Mouse (Mus musculus) spleen, embryonic (tissue): ENCODE measurements at regions not wholly inside any gene's neighbourhood (a gene's known extent, or its start where the extent isn't known, plus 50 kb on each side); places are given as distances from the start of the nearest gene placed in this dataset.

Source experiments
- CTCF ChIA-PET: fragments of 350-600 bp; sonication (Branson Sonifier 250); formaldehyde crosslinking; loops from one replicate; lab custom pipeline; 2022; lab: Charles Lee

DNA sequence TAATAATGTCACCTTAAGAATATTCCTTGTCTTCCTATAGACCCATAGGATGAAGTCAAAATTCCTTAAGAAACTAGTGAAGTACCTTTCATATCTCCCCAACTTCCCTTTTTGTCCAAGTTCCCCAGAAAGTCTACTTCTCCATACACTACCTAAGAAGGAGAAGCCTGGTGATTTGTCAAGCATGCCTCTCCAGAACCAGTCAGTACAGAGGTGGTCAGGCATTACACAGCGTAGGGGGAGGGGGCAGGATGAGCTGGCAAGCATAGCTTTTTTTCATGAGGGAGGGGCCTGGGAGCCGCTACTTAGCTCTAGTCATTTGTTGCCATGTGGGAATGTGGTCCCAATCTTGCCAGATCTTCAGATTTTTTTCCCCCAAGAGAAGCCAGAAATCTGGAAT lies 54.0 kb upstream of the Satb2 start:
- CTCF ChIA-PET, result no interaction called here

DNA sequence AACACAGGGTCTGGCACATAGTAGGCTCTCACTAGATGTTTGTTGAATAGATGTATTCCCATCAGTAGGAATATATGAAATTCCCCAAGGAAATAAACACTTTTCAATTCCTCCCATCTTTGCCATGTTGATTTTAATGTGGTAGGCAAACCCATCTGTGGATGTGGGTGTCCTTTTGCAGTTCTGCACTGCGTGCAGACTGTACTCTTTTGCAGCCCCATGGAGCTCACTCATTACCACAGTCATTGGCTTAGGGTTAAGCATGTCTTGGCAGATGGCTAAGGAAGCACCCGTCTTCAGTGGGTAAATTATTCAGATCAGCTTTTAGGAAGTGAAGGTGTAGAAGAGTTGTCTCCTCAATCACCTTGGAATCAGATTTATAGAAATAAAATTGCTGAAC lies 54.8 kb upstream of the Satb2 start:
- CTCF ChIA-PET, result interaction anchor here (0.7 kb wide), 1 partner anchor 884 kb away, joined by 3 read pairs; no protein-coding TSS in a partner anchor

DNA sequence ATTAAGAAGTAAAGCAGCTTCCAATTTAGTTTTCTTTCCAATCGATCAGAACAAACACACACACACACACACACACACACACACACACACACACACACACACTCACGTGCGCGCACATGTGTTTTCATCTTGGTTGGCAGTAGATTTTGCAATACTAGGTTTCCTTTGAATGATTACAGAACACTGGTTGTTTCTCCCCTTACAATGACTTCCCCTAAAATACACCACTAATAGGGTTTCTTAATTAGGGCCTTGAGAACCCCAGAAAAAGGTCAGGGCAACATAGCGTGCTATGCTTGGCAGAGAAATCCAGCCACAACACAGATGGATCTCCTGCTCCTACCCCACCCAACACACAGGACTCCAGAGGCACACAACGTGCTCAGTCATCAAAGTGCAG lies 56.0 kb upstream of the Satb2 start:
- CTCF ChIA-PET, result no interaction called here

DNA sequence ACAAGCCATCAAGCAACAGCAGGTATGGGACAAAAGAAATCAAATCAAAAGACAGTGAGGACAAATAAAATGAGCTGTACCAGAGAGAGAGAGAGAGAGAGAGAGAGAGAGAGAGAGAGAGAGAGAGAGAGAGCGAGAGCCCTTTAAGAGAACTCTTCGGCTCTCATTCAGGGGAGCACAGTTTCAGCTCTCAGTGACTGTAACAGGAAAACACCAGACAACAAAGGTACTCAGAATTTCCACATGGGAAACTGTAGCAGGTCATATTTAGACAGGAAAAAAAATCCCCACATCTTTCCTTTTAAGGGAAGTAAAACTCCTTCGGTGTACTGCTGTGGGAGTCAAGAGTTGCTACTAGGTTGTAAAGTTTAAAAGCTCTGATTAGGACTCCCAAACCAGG lies 57.9 kb upstream of the Satb2 start:
- CTCF ChIA-PET, result no interaction called here

DNA sequence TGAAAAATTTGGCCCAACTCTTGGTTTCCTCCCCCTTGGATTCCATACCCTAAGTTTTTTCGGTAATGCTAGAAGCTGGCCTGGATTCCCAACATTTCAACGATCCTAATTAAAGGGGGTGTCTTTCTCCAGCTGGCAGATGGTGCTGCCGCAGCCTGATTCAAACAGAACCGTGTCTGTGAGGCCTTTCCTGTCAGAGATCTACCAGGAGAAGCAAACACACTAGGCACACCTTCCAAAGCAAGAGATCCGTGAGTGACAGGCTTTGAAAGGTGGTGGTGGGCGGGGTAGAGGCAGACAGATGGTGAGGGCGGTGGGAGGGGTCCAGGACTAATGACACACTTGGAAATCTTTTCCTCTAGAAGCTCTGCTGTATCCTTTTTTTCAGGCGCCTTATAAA lies 61.8 kb upstream of the Satb2 start:
- CTCF ChIA-PET, result no interaction called here

DNA sequence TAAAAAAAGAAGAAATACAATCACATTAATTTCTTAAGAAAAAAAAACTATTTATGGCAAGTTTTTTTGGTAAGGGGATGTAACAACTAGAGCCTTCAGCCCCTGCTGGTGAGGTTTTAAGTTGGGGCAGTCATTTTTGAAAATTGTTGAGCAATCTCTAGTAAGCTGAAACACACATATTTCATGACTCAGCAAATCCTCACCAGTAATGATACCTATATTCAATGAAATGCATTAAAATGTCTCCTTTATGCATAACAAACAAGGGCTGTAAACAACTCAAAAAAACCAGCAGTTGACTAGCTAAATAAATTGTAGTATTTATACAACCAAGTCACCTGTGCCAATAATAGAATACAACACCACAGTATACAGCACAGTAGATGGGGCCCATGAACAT lies 63.1 kb upstream of the Satb2 start:
- CTCF ChIA-PET, result no interaction called here

DNA sequence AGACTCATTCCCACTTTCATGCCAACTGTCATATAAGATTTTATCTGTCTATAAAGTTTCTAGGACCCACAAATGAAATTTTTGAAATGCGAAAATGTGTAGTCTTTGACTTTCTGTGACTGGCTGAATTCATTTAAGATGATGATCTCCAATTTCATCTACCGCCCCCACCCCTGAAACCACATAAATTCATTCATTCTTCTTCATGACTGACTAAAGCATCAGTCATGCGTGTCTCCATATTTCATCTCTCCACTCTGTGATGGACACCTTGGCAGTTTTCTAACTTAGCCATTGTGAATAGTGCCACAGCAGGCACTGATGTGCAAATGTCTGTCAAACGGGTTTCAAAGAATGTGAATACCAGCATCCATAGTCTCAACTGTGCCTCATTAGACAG lies 75.4 kb upstream of the Satb2 start:
- CTCF ChIA-PET, result no interaction called here

DNA sequence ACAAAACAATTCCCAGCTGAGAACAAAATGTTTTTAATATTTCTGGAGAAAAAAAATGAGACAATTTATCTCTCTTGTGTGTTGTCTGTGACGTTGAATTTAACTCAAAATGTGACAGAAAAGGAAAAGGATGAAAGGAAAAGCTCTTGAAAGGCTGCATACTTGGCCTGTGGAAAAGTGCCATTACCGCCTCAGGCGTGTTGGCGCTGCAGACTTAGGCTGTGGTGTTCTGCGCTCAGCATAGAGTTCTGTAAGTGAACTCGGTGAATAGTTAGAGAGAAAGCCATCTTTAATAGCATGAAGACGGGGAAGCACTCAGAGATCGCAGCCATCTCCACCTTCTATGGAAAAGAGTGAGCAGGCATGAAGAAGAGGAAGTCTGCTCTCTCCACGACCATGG lies 77.5 kb upstream of the Satb2 start:
- CTCF ChIA-PET, result no interaction called here

DNA sequence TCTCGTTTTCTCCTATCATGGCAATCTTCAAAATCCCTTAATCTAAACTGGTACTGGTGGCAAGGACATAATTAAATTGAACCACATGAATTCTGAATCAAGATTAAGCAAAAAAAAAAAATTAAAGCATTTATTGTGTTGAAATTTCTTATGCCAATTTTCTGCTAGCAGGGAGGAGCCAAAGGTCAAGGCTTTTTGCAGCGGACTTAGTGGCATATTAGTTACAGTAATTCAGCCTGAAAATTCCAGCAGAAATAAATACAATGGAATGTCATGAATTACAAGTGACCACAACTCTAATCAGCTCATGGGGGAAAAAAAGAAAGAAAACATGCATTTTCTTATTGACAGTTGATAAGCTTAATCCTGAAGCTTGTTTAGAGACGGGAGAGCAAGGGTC lies 80.8 kb upstream of the Satb2 start:
- CTCF ChIA-PET, result no interaction called here

DNA sequence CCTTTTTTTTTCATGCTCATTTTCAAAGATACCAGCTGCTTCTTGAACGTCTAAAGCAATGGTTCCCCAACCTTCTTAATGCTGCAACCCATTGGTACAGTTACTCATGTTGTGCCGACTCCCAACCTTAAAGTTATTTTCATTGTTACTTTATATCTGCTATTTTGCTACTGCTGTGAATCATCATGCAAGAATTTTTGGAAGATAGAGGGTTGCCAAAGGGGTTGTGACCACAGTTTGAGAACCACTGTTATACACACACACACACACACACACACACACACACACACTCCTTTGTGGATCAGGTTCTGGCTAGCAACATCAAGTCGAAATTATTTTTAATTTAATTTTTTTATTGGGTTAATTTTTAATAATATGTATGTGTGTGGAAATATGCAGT lies 96.8 kb upstream of the Satb2 start:
- CTCF ChIA-PET, result no interaction called here

DNA sequence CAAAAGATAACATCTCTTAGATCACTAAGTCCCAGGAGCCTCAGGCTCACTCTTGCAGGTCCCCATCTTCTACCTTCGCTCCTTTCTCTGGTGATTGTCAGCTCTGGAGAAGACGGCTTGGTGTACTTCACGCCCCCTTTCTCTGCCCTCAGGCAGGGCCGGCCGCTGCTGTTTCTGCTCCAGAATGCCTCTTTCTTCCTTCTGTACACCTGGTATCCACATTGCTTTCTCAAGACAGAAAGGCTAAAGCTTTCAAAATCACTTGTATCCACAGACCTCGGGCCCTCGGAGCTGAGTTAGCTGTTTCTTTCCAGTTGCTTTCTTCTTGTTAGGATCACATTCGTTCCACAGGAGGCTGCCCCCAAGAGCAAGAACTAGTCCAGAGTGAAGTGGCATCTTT lies 98.2 kb upstream of the Satb2 start:
- CTCF ChIA-PET, result no interaction called here

DNA sequence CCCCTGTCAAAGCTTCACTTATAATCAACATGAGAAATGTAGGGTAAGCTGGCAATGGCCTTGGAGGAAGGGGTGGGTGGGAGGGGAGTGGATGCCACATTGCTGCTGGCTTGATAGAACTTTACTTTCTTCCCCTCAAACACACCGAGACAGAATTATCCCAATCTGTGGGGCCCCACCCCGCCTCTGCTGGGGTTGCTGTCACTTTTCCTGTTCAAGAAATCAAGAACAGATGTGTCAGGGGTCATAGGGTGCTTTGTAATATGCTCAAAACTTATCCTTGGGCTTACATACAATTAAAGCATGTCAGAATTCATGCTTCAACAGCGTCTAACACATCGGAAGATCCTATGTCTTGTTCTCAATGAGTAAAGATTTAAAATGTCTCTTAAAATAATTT lies 101.9 kb upstream of the Satb2 start:
- CTCF ChIA-PET, result no interaction called here

DNA sequence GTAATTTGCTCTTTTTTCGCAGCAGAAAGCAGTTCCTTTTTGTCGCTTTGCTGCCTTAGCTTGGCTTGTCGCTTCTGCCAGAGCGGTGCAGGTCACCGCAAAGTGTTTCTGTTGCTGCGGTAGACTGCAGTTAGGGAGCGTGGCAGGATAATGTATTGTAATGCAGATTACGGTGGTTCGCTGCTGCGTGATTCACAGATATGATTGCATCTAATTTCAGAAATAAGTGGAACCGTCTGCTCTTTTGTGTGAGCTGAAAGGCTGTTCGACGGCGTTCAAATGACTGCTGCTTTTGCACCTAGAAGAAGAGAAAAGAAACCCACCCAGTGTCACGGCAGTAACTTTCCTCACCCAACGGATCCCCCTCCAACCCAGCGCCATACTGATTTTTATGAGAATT lies 104.7 kb upstream of the Satb2 start:
- CTCF ChIA-PET, result no interaction called here

DNA sequence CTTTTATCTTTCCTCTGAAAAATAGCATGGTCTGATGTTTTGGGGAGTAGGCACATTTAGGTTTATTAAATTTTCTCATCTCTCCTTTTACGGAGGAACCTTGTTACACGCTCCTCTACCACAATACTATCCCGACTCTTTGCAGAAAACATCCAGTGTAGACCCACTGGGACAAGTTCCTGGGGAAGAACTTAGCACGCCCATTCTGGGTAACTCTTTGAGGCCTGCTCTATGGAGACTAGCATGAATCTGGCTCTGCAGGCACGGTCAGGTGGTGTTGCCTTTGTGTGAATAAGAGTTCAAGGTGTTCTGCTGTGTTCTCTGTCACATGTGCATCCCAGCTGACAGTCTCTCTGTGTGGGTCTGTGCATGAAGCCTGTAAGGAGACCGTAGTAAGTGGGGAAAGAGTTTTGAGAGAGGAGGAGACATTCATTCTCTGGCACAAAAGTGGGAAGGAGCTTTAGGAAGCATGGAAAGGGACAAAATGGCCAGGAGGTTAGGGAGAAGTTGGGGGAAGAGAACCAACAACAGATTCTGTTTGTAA lies 105.2 kb upstream of the Satb2 start:
- CTCF ChIA-PET, result no interaction called here

DNA sequence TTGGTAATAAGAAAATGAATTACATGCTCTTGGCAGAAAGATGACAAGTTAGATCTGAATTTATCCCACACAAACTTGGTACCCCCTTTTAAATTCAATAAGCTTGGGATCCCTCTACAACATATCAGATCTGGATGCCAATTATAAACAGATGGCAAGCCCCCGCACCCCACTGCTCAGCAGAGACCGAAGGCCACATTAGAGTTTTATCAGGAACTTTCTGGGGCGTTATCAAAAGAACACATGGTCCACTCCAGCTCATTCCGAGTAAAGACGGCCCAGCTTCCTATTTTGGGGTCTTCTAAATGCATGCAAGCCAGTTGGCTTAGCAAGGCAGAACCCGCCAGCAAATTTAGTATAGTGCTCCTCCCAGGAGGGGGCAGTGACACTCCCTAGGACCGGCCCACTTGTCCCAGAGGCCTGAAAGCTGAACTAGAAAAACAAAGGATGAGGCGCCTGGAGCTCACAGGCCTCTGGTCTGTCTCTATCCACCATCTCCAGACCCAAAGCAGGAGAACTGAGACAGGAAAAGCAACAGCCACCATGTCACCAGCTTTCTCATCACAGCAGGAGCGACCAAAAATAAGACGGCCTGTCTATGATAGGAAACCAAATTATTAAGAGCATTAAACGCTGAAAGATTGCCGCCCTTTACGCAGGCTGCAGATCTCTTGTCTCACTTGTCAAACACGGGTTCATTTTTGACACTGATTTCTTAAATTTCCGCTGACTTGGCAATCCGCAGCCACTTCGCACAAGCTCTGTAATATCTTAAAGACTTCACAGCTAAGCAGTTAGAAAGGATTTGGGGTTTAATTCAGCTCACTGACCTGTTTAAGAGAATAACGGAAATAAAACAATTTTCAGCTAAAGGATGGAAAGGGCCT lies 117.2 kb upstream of the Satb2 start:
- CTCF ChIA-PET, result no interaction called here

DNA sequence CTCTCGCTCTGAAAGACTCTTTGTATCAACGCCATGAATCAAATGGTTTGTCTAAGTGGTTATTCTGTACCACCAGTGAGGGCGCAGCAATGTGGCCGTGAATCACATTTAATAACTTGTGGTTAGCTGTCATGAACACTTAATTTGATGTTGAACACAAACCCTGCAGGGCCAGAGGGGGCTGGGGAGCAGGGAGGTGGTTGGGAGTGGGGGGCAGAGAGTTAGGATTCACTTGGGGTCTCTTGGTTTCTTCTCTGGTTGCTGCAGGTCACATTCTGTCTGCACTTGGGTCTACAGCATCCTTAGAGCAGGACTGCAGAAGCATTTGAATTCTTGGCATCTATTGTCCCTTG lies 117.8 kb upstream of the Satb2 start:
- CTCF ChIA-PET, result no interaction called here

DNA sequence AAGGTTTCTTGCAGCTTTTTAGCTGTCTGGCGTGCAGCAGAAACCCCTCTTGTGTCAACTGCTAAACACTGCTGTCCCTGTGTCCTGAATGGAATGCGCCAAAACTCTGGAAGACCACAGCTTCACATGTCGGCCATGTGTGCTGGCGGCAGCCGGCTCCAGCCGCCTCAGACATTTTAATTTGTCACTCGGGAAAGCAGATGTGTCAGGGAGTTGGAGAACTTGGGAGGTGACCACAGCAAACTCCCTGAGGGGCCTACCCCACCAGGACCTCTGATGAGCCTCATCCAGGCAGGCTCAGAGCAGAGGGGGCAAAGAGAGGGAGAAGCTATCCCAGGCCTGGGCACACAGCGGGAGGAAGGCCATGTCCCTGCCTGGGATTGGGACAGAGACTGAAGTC lies 118.3 kb upstream of the Satb2 start:
- CTCF ChIA-PET, result no interaction called here

DNA sequence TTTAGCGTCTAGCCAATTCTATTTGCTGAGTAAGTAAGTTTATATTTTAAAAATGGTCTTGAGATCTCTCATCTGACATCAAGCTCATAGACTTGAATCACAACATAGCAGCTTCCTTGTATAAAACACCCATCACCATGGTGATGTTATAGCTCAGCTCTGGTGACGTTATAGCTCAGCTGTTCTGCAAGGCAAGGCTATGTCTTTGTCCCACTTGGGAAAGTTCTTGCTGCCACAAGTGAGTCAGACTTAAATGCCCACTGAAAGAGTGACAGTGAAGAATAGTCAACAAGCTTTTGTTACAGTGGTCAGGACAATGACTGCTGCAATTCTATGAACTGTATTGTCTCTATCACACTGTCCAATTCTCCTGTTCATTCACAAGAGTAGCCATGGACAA lies 122.2 kb upstream of the Satb2 start:
- CTCF ChIA-PET, result no interaction called here

DNA sequence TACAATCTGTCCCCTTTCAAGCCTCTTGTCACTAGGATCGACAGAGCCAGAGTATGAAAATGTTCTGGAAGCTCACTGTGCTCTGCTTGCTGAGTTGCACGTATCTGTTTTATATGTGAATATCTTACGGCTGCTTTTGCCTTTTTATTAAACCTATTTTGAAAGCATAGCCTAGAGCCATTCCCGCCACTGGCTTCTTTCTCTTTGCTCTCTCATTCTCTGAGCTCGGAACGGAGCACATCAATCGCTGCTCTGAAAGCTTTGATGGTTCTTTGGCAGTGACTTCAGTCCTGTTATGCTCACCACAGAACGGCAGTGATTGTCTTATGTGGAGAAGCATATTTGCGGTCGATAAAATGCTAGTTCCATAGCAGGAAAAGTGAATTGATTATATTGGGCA lies 128.9 kb upstream of the Satb2 start:
- CTCF ChIA-PET, result no interaction called here

DNA sequence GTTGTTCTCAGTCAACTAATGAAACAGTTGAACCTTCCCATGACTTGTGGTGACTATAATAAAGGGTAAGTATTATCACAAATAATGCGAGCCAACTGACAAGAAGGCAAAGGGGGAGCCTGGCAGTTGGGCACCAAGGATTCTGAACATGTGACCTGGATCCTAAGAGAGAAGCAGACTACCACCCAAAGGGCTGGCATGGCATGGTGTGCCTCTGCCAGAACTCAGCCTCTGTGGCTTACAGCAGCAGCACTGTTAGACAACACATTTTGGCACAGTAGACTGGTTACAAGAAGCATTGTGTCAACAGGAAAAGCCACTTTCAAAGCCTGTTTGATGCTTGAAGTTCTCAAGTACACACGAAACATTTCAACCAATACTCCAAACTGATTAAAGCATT lies 142.2 kb upstream of the Satb2 start:
- CTCF ChIA-PET, result no interaction called here

DNA sequence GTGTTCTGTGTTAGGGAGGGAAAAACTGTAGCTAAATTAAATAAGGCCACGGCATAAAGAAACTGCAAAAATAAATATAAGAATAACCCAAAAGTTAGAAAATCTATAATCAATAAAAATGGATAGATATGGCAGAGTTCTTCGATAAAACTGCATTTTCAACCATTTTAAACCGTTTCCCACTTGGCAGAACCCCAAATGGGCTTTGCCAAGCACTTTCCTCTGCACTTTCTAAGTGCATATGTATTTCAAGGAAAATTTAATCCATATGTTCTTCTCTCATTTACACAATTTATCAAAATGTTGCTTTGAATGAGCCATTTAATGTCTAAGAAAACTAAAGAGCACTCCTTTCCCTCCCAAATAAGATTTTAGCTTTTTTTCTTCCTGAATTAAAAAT lies 165.7 kb upstream of the Satb2 start:
- CTCF ChIA-PET, result no interaction called here

DNA sequence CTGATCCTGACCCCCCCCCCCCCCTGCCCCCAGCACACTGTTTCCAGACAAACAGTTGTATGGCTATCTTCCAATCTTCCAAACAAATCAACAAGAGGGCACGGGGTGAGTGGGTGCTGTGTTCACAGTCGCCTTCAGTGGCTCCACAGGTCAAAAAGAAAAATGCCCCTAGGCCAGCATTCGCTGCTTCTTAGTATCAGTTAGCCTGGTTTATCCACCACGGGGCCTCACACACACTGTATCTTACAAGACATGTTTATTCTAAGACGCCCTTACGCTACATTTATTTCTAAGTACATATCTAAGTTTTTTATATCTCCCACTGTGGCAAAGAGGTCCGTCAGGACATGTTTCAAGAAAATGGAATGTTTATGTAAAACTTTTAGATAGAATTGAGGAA lies 177.4 kb upstream of the Satb2 start:
- CTCF ChIA-PET, result no interaction called here

DNA sequence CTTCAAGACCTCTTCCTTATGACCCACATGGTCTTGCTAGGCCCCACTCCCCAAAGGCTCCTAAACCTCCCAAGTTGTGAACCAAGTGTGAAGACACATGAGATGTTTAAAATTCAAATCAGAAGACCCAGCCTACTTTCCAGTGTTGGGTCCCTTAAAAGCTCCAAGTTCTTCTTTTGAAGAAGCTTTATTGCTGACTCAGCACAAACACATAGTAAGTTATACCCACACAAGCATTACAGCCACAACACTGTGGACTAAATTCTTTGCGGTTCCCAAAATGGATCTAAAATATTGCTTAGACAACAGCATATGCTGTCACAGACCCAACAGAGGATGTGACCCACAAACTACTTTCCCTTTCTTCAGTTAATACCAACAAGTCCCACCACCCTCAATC lies 186.0 kb upstream of the Satb2 start:
- CTCF ChIA-PET, result no interaction called here
